Comparison of ENCODE assay signal across 15 mouse cellular contexts in genomic region chr11:86671041-86671675, GRCm38 (mm10). TPM values are rescaled to one million over a fixed set of nuclear protein-coding genes. Genes with fewer than 3 reads are reported as not detected.
DNase-seq lines count a peak whose midpoint lies in the region; ATAC-seq and TF ChIP-seq lines count a peak whose summit lies in the region.
"Had no signal": no experiment of that assay in that cellular context is flagged by ENCODE, and none has a peak within 500 bp of the region (broad histone marks: within the 10 kb centered on the region; RNA-seq: fewer than 3 reads in every experiment).

No protein-coding gene starts in this region.

- intact Hi-C loops in left cerebral cortex, adult 2 months (cut with DNase I): no loop called here
- intact Hi-C loops in left cerebral cortex, postnatal 4 days (cut with DNase I): no loop called here

- no peak overlapping the region for H3K4me2 ChIP-seq in midbrain, embryonic 15.5 days
- H3K4me2 ChIP-seq: embryonic facial prominence, embryonic 12.5 days; forebrain, embryonic 12.5 days; kidney, embryonic 15.5 days had no signal

- H3K27ac ChIP-seq in left cerebral cortex, adult 2 months: peak overlapping the region; percentile 72
- peak overlapping the region; percentile 83 for H3K27ac ChIP-seq in cortical plate, adult 2 months (ENCODE audit: insufficient read depth, low read length)
- H3K27ac ChIP-seq in midbrain, embryonic 15.5 days: no peak overlapping the region
- H3K27ac ChIP-seq: embryonic facial prominence, embryonic 12.5 days; forebrain, embryonic 12.5 days; kidney, embryonic 15.5 days had no signal

- H3K4me3 ChIP-seq in left cerebral cortex, adult 2 months: no peak overlapping the region
- no peak overlapping the region for H3K4me3 ChIP-seq in cortical plate, adult 2 months (ENCODE audit: insufficient read depth, low read length)
- H3K4me3 ChIP-seq in midbrain, embryonic 15.5 days: no peak overlapping the region
- H3K4me3 ChIP-seq: embryonic facial prominence, embryonic 12.5 days; forebrain, embryonic 12.5 days; kidney, embryonic 15.5 days had no signal

- no peaks in the 10 kb centered on the region for H3K27me3 ChIP-seq in midbrain, embryonic 15.5 days (replicated peaks)
- H3K27me3 ChIP-seq: embryonic facial prominence, embryonic 12.5 days; forebrain, embryonic 12.5 days; kidney, embryonic 15.5 days had no signal

- ATAC-seq in midbrain, embryonic 15.5 days (replicated peaks): no peak
- ATAC-seq: CD4-positive, CD25-positive, alpha-beta regulatory T cell, adult 4 months had no signal

- no peak overlapping the region for H3K9ac ChIP-seq in midbrain, embryonic 15.5 days
- H3K9ac ChIP-seq: embryonic facial prominence, embryonic 12.5 days; forebrain, embryonic 12.5 days; kidney, embryonic 15.5 days had no signal

- peak; percentile 63 for DNase-seq in heart, adult 11 months
- no peak for DNase-seq in heart, postnatal 4 days
- no peak for DNase-seq in left cerebral cortex, adult 2 months (ENCODE audit: extremely low spot score in 1 of 2, low spot score in 2 of 2)
- no peak for DNase-seq in left cerebral cortex, postnatal 4 days
- DNase-seq in skeletal muscle tissue, adult 2 months (ENCODE audit: low read depth, low spot score): peak; percentile 77
- DNase-seq: cerebellum, postnatal 10 days; lung, adult 18-20 months; right cerebral cortex, postnatal 25 days; thymus, postnatal 25 days had no signal

- peaks cover 13% of the 10 kb centered on the region for H3K4me1 ChIP-seq in cortical plate, adult 2 months (ENCODE audit: control insufficient read depth, insufficient read depth, low read length)
- no peaks in the 10 kb centered on the region for H3K4me1 ChIP-seq in midbrain, embryonic 15.5 days
- H3K4me1 ChIP-seq: embryonic facial prominence, embryonic 12.5 days; kidney, embryonic 15.5 days had no signal

- WGBS in midbrain, embryonic 15.5 days: 60% methylated on average over 3 of the region's 3 CpGs

- TF ChIP-seq POLR2A in cortical plate, adult 2 months (IDR thresholded peaks at IDR 0.05; ENCODE audit: extremely low read depth, insufficient read depth, low read length): no peak

- H3K9me3 ChIP-seq in midbrain, embryonic 15.5 days: no peaks in the 10 kb centered on the region
- H3K9me3 ChIP-seq: embryonic facial prominence, embryonic 12.5 days; forebrain, embryonic 12.5 days; kidney, embryonic 15.5 days had no signal

- no peaks in the 10 kb centered on the region for H3K36me3 ChIP-seq in midbrain, embryonic 15.5 days (replicated peaks)
- H3K36me3 ChIP-seq: embryonic facial prominence, embryonic 12.5 days; forebrain, embryonic 12.5 days had no signal

- no peak for TF ChIP-seq CTCF in left cerebral cortex, adult 2 months (IDR thresholded peaks at IDR 0.05)
- no peak for TF ChIP-seq CTCF in cortical plate, adult 2 months (IDR thresholded peaks at IDR 0.05; ENCODE audit: extremely low read depth, insufficient read depth, low read length)

RNA-seq across cellular contexts. Expression of gene Vmp1, which starts 12.5 kb away (rescaled TPM):
- total RNA-seq in heart, postnatal 4 days (2021): 10 to 100 TPM; 62.0 to 74.5 TPM
- total RNA-seq in left cerebral cortex, adult 2 months (2021): 100 to 1,000 TPM; 144 to 167 TPM
- 100 to 1,000 TPM; 103 to 113 TPM for total RNA-seq in left cerebral cortex, postnatal 4 days (2021)
- polyA plus RNA-seq in cortical plate, adult 2 months (2012; rRNA removed): 126 and 131 TPM in 2 replicates
- polyA plus RNA-seq in midbrain, embryonic 15.5 days (2015; fragmentation: Nextera tagmentation; extraction: Ambion mirVana): 111 TPM in 2 replicates

RNA-seq across cellular contexts. Expression of gene Ptrh2, which starts 12.6 kb away (rescaled TPM):
- total RNA-seq in heart, postnatal 4 days (2021): 10 to 100 TPM; 10.3 to 10.6 TPM
- total RNA-seq in left cerebral cortex, adult 2 months (2021): 1 to 10 TPM; 7.2 to 7.9 TPM
- 10 to 100 TPM; 15.1 to 18.5 TPM for total RNA-seq in left cerebral cortex, postnatal 4 days (2021)
- polyA plus RNA-seq in cortical plate, adult 2 months (2012; rRNA removed): 8.0 and 8.2 TPM in 2 replicates
- 30.6 and 30.7 TPM in 2 replicates for polyA plus RNA-seq in midbrain, embryonic 15.5 days (2015; fragmentation: Nextera tagmentation; extraction: Ambion mirVana)

Comparison
In these comparisons a context has a peak if more than half of its experiments do, and no peak if none do; other contexts are left out.
1. DNase-seq: peak in heart, adult 11 months (single experiment) and skeletal muscle tissue, adult 2 months (single experiment); none in heart, postnatal 4 days (single experiment), left cerebral cortex, adult 2 months (0 of 2) and left cerebral cortex, postnatal 4 days (single experiment).